Mouse (Mus musculus) 416B (cell line): ENCODE results near the gene Rpl35a.
"Not testable (repeated sequence)": the region's sequence is repeated elsewhere in the genome, so short reads cannot be mapped to it uniquely, and the experiment has no call there.

ENCODE experiments used
- DNase-seq: peaks from one replicate; pipeline ENCODE4 v3.0.0; 2011; ENCODE audit warnings: low read depth

The Rpl35a gene

DNA sequence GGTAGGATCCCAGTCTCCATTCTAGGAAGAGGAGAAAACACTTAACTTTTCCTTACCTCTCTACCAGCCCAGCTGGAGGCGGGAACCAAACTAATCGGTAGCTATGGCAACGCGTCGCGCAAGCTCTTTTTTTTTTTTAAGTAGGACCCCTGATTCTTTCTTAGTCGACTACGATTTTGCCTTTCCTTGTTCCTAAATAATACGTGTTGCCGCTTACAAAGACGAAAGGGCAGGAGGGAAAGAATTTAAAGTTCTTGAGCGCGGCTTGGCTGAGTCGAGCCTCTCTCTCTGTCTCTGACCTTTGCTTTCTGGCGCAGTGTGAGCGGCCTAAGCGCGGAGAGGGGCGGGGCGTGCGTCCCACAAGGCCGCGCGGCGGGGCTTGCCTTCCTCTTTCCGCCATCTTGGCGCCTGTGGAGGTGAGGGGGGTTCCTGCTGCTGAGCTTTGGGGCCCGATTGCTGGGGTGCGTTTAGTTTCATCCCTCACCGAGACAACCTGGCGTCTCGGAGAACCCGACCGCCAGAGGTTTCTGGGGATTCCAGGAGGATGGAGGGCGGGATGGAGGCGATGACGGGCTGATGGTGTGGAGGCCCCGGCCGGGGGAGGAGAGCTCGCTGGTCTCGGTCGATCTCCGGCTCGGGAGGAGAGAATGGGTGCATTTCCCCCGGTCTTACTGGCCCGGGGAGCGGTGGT is at the start of gene Rpl35a, which contains the start of gene Iqcg:
Gene Rpl35a (plus strand): TSS at position 359 of the 691 bp plus-strand sequence.
Gene Iqcg (minus strand): TSS at position 124 of the 691 bp plus-strand sequence.
- peak; percentile 95 for DNase-seq

DNA sequence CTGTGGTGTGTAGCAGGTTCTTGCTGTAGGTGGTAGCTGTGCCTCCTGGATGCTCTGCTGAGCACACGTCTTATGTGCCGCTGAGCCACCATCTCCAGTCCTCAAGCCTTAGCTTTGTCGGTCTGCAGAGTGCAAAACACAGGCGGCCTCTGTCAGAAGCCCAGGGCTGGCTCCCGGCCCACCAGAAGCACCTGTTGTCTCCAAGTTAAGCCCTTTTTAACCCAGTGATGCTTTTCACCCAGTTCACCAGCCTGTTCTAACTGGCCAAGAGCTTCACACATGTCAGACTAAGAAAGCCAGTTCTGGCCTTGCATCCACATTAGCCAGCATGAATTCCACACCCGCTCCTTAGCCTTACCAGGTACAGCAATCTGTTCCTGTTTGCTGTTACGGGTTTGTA is 49.4 kb upstream of the Rpl35a start:
- no peak for DNase-seq

DNA sequence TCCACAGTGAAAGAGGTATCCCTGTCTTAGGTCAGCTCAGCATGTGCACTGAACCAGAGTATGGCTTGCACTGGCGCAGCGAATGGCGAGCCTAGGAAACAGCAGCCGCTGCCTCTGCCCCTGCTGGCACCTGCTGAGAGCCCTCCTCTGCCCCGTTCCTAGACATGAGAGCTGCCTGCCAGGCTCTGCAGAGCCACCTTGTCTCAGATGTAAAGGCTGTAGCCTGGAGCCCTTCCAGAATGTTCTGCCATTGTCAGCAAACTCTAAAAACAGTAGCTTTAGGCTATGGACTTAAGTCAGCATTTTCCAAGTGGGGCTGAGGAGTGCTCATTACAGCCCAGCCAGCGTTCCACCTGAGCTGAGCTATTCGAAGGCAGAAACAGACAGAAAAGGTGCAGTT is 48.8 kb upstream of the Rpl35a start:
- no peak for DNase-seq

DNA sequence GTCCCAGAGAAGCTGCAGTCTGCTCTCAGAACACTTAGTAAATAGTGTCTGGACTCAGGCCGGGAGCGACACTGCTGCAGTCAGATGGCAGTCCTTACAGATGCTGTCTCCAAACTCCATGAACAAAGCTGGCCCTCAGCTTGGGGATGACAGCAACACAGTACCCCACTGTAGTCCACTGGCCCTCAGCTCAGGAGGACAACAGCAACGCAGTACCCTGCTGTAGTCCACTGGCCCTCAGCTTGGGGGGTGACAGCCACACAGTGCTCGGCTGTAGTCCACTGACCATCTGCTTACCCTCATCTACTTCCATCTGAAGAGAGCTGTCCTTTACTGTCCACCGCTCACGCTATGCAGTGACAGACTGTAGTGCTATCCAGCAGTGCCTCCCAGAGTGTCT is 46.1 kb upstream of the Rpl35a start:
- no peak for DNase-seq

- DNase-seq: no peak
These were observed 42.5 kb upstream of the Rpl35a start for GRCm38 (mm10) chr16:33013801-33014200.

DNA sequence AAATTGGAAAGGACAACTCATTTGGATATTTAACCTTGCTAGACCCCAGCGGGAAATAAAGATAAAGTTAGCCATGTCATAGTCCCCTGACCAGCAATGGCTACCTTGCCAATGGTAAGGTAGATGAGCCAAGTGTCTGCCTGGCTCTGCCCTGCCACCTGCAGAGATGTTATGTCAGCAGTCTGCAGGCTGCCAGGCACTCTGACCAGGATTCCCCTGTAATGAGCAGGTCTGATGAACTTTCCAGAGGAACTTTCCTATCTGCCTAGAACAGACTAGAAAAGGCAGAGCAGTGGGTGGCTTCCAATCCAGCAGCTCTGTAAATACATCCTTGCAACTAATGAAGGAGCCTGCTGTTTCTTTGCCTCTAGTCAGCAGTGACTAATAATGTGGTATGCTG is 41.3 kb upstream of the Rpl35a start:
- DNase-seq: no peak

DNA sequence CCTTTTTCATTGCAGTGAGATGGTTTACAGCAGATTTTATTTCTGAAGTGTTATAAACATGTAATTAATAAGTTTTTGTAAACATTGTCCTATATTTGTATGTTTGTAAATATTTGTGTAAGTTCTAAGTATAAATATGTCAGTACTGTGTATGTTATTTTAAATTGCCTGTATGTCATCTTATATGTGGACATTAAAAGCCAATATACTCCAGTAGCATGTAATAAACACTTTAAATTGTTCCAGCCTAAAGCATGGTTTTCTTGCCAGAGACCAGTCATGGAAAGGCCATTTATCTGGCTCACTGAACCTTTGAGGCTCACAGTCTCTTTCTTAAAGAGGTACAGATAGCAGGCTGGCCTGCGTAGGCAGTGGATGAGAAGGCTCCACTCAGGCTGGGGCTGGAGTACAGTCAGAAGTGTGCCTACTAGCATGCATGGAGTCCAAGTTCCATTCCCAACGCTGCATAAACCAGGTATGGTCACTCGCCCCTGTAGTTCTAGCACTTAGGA is 40.8 kb upstream of the Rpl35a start:
- DNase-seq: no peak

- DNase-seq: no peak
These were observed 40.3 kb upstream of the Rpl35a start for GRCm38 (mm10) chr16:33015986-33016385.

DNA sequence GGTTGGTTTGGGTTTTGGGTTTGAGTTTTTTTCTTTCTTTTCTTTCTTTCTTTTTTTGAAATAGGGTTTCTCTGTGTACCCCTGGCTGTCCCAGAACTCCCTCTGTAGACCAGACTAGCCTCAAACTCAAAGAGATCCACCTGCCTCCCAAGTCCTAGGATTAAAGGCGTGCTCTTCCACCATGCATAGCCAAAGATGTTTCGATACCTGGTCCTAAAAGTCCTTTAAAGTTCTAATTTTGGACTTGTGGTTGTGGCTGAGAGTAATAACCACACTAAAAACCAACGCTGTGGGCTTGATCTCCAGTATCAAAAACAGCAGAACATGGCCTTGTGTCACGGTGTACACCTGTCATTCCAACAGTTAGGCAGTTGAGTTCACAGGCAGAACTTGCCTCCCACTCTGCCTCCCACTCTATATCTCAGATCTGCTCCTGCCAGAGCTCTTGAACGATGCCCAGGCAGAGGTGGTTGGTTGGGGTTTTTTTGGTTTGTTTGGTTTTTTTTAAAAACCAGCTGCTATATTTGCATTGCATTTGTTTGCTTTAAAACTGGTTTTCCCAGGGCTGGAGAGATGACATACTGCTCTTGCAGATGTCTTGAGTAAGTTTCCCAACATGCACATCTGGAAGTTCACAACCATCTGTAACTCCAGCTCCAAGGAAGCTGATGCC is 38.4 kb upstream of the Rpl35a start:
- DNase-seq: no peak

DNA sequence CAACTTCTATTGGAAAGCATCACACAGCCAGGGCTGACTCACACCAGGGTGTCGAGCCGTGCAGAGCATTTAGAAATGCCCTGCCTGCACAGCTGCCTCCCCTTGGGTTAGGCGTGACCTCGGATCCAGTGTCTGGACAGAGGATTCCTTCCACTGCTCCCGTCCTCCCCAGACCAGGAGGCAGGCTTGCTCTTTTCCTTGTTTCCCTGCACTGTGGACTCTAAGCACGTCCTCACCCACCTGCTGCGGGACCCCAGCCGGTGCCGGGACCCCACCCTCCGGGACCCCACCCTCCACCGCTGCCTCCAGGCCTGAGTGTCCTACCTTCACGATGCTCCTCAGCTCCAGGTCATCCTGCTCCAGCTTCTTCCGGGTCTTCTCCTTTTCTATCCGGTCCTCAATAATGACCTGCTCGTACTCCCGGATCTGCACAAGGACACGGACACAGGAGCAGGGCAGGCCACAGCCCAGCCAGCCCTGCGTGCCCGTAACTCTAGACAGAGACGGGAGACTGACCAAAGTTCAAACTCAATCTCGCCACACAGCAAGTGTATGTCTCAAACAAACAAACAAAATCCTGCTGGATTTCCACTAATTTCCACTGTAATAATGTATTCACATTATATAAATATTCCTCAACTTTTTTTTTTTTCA is 37.0 kb upstream of the Rpl35a start:
- DNase-seq: no peak

DNA sequence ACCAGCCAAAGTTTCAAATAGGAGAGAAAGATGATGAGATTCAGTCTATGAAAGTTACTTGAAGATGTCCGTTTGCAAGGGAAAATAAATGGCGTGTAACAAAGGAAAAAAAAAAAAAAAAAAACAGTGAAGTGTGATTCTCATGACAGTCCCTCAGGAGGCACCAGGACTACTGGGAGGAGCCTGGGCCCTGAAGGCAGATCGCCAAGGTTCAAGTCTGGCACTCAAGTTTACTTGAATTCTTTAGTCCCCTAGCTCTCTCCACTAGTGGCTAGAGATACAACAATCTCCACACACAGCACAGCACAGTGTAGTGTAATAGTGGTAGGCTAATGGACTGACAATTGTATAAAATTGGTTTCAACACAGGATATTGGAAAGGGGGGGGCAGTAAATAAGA is 34.9 kb upstream of the Rpl35a start:
- DNase-seq: no peak

GRCm38 (mm10) chr16:33023750-33024149 is 32.5 kb upstream of the Rpl35a start:
- DNase-seq: peak; percentile 86

DNA sequence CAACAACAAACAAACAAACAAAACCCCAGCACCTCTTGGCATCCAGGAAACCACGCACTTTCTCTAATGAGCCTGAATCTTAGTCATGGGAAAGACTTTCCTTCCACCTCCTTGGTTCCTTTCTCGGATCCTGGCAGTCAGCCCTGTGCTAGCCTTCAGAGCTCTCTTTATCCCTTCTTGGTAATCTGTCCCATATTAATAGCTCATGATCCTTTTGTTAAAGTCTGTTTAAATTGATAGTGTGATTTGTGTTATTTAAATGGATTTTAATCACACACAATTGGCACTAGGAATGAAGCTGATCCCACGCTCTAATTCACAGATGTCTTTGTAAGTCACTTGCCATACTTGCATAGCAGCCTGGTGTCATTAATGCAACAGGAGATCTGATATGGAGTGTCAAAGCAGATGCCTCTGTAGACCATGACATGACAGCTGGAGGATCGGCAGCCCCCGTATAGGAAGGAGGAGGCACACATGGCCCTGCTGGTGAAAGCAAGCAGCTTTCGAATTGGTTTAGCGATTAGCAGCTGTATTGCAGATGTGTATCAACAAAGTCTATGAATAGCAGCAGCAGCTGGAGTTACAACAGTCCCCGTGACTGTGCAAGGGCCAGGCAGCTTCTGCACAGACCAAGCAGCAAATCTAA is 31.7 kb upstream of the Rpl35a start:
- DNase-seq: no peak

DNA sequence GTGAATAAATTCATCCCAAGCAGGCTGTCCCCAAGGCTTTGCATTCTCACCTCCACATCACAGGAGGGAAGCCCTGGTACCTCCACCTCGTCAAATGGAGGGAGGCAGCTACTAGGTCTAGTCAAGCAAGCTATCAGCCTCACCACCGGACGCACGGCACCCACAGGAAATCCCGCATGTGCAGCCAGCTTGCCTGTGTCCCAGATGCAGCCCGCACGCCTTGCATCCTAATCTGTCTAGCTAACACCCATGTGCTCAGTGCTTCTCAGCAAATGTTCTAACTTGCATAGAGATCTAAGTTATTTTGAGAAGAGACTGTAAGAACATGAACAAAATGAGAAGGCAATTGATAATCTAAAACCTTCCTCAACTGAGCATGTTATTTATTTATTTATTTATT is 29.9 kb upstream of the Rpl35a start:
- no peak for DNase-seq

- DNase-seq: no peak
These were observed 20.2 kb upstream of the Rpl35a start for GRCm38 (mm10) chr16:33036006-33036405.

DNA sequence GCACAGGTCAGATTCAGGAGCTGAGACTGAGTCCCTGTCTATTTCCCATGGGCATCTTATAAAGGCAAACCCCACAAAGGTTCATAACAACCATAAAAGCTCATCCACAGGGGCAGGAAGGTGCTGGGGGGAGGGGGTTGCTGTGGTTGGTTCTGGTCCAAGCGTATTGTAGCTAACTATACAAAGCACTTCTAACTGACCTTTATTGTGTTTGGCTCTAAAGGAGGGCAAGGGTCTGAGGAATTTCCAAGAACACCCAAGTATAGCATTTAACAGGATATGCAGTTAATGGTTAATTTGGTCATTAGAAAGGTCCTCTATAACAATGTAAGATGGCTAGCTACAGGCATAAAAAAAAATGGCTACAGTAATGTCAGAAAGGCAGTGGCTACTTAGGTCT is 13.6 kb upstream of the Rpl35a start:
- no peak for DNase-seq

DNA sequence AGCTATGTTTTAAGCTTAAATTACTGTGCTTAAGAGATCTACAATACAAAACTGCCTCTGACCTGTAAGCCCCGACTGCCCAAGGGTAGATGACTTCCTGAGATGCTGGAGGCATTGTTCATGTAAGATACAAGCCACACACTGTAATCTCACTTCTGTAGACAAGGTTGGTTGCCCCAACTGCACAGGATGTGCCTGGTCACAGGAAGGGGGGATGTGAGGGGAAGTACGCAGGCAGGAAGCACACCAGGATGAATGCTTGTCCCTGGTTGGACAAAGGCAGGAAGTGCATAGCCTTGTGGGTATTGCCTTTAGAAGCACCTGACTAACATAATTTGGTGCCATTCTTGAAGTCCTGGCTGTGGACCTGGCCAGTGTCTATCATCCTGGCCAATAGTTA is 13.0 kb upstream of the Rpl35a start:
- peak; percentile 93 for DNase-seq

DNA sequence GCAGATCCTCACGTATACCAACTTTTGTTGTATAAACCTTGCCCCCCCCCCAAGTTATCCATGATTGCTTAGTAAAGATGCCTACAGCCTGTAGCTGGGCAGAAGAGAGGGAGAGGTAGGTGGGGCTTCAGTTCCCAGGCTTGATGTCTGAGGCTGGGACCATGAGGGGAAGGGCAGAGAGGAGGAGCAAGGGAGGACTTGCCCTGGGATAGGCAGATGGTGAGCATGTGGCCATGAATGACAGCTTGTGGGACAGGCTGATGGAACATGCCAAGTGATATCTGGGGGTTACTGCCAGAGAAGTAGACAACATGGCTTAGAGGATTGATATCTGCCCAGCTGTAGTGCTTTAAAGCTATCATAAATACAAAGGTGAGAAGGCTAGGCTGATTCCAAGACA is 8.2 kb upstream of the Rpl35a start:
- DNase-seq: no peak

- no peak for DNase-seq
These were observed 7.6 kb upstream of the Rpl35a start for GRCm38 (mm10) chr16:33048686-33049085.

- no peak for DNase-seq
These were observed 6.4 kb upstream of the Rpl35a start for GRCm38 (mm10) chr16:33049809-33050208.

- no peak for DNase-seq
These were observed 3.1 kb upstream of the Rpl35a start for GRCm38 (mm10) chr16:33053141-33053540.

DNA sequence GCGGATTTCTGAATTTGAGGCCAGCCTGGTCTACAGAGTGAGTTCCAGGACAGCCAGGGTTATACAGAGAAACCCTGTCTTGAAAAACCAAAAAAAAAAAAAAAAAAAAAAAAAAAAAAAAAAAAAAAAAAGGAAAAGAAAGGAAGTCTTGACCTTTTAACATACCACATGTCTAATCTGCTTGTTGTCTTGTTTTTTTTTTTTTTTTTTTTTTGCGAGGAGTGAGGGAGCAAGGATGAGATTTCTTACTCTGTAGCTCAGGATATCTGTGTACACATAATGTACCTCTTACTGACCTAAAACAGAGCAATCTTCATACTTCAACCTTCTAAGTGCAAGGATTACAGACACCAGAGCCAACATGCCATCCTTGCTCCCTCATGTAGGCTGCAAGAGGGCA is 1.3 kb upstream of the Rpl35a start:
- not testable (repeated sequence) for DNase-seq

- no peak for DNase-seq
These were observed 598 bp upstream of the Rpl35a start for GRCm38 (mm10) chr16:33055655-33056054.
